Mouse (Mus musculus): ENCODE data around the gene Thsd7a.

GRCm38 (mm10) chr6:12693689-12694088 lies 55.5 kb downstream of the Thsd7a start:
- TF ChIP-seq CTCF (IDR thresholded peaks at IDR 0.05; ENCODE audit: low read depth, low read length) (no peak), POLR2A (IDR thresholded peaks at IDR 0.05; ENCODE audit: extremely low read depth, insufficient read depth, low read length) (no peak)
